Mouse (Mus musculus): ENCODE measurements around the gene Kmt2b. TPM values are rescaled to one million over a fixed set of nuclear protein-coding genes. Genes with fewer than 3 reads are reported as not detected.

Gene Kmt2b
- polyA plus RNA-seq, 1 experiment from 2014 or later: 3.3 TPM

DNA sequence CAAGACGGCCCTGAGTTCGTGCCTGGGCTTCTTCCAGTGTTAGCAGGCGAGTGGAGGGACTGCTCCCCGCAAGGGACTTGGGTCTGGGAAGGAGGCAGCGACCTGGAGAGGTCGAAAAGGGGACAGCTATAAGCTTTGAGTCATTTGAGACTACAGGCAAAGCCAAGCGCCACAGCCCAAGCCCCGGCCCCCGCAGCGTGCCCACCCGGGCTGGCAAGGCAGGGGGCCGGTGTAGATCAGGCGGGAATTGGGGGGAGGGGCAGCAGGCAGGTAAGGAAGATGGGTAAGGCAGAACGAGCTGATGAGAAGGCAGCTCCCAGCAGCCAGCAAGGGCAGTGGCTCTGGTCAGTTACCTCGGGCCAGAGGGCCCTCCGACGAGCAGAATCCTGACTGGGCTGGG, 62.1 kb downstream of the Kmt2b start:
- Histone ChIP-seq H3K27ac (replicated peaks) (no peak overlapping the region), H3K4me2 (replicated peaks; ENCODE audit: low read depth) (peak overlapping the region; percentile 33), H3K27me3 (ENCODE audit: control insufficient read depth, insufficient read depth, low read length) (no peaks in the 10 kb centered on the region), H3K9ac (ENCODE audit: low read length) (peak overlapping the region; percentile 31; the same call in 1 of the 2 replicates), H3K9me3 (ENCODE audit: control insufficient read depth, low read length) (no peaks in the 10 kb centered on the region), H3K4me1 (replicated peaks; ENCODE audit: control insufficient read depth, insufficient read depth) (no peaks in the 10 kb centered on the region), H3K4me3 (ENCODE audit: low read depth, low read length) (no peak overlapping the region), H3K36me3 (ENCODE audit: control insufficient read depth, insufficient read depth, low read length) (peaks cover 19% of the 10 kb centered on the region; the same call in 1 of the 2 replicates)
- no peak for TF ChIP-seq EP300 (optimal IDR thresholded peaks at IDR 0.05)
- TF ChIP-seq CTCF (IDR thresholded peaks at IDR 0.05; ENCODE audit: low read depth): no peak
- DNase-seq (ENCODE audit: low spot score): no peak
- no peak for ATAC-seq (ENCODE audit: low FRiP score, low TSS enrichment)
- WGBS: 30% methylated on average over 17 of the region's 17 CpGs

- peak overlapping the region; percentile 33 for H3K4me2 ChIP-seq (replicated peaks; ENCODE audit: low read depth)
- DNase-seq (ENCODE audit: low spot score) (no peak), ATAC-seq (ENCODE audit: low FRiP score, low TSS enrichment) (no peak)
- H3K4me3 ChIP-seq (ENCODE audit: low read depth, low read length): no peak overlapping the region
- H3K36me3 ChIP-seq (ENCODE audit: control insufficient read depth, insufficient read depth, low read length): peaks cover 19% of the 10 kb centered on the region; the same call in 1 of the 2 replicates
- H3K4me1 ChIP-seq (replicated peaks; ENCODE audit: control insufficient read depth, insufficient read depth): no peaks in the 10 kb centered on the region
- H3K27me3 ChIP-seq (ENCODE audit: control insufficient read depth, insufficient read depth, low read length): no peaks in the 10 kb centered on the region
- peak overlapping the region; percentile 31; the same call in 1 of the 2 replicates for H3K9ac ChIP-seq (ENCODE audit: low read length)
- 0 out of 2 replicates have a peak overlapping the region, but pooled peaks have one; percentile 8 for H3K27ac ChIP-seq (replicated peaks)
- no peaks in the 10 kb centered on the region for H3K9me3 ChIP-seq (ENCODE audit: control insufficient read depth, low read length)
- TF ChIP-seq CTCF (IDR thresholded peaks at IDR 0.05; ENCODE audit: low read depth) (no peak), EP300 (optimal IDR thresholded peaks at IDR 0.05) (no peak)
- WGBS: 29% methylated on average over 10 of the region's 10 CpGs
These were observed 62.6 kb downstream of the Kmt2b start for GRCm38 (mm10) chr7:30525954-30526353.

DNA sequence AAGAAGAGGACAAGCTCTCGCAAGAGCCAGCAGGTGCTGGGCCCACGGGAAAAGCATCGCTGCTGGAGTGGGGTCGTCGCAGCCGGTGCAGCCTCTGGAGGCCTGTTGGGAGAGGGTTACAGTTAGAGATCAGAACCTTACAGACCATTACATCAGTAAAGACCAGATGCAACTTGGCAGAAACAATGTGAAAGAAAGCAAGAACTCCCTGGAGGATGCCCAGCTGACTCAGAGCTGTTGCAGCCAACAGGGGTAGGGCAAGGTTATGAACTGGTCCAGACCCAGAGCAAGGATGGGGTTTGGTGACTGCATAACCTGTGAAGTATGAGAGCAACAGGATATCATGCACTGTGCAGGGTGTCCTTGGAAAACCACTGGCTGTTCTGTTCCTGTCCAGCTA, 64.0 kb downstream of the Kmt2b start:
- H3K9ac ChIP-seq (ENCODE audit: low read length): no peak overlapping the region
- no peaks in the 10 kb centered on the region for H3K4me1 ChIP-seq (replicated peaks; ENCODE audit: control insufficient read depth, insufficient read depth)
- H3K9me3 ChIP-seq (ENCODE audit: control insufficient read depth, low read length): no peaks in the 10 kb centered on the region
- H3K36me3 ChIP-seq (ENCODE audit: control insufficient read depth, insufficient read depth, low read length): peaks cover 12% of the 10 kb centered on the region; the same call in 1 of the 2 replicates
- H3K4me2 ChIP-seq (replicated peaks; ENCODE audit: low read depth): no peak overlapping the region
- no peak overlapping the region for H3K4me3 ChIP-seq (ENCODE audit: low read depth, low read length)
- WGBS: 74% methylated on average over 6 of the region's 6 CpGs
- ATAC-seq (ENCODE audit: low FRiP score, low TSS enrichment) (no peak), DNase-seq (ENCODE audit: low spot score) (no peak)
- no peak overlapping the region for H3K27ac ChIP-seq (replicated peaks)
- TF ChIP-seq CTCF (IDR thresholded peaks at IDR 0.05; ENCODE audit: low read depth) (no peak), EP300 (optimal IDR thresholded peaks at IDR 0.05) (no peak)
- H3K27me3 ChIP-seq (ENCODE audit: control insufficient read depth, insufficient read depth, low read length): no peaks in the 10 kb centered on the region

GRCm38 (mm10) chr7:30522871-30523270, 65.7 kb downstream of the Kmt2b start:
- Histone ChIP-seq H3K36me3 (ENCODE audit: control insufficient read depth, insufficient read depth, low read length) (peaks cover 12% of the 10 kb centered on the region; the same call in 1 of the 2 replicates), H3K27ac (replicated peaks) (no peak overlapping the region), H3K4me1 (replicated peaks; ENCODE audit: control insufficient read depth, insufficient read depth) (no peaks in the 10 kb centered on the region), H3K9ac (ENCODE audit: low read length) (no peak overlapping the region), H3K27me3 (ENCODE audit: control insufficient read depth, insufficient read depth, low read length) (no peaks in the 10 kb centered on the region), H3K4me3 (ENCODE audit: low read depth, low read length) (no peak overlapping the region), H3K9me3 (ENCODE audit: control insufficient read depth, low read length) (no peaks in the 10 kb centered on the region), H3K4me2 (replicated peaks; ENCODE audit: low read depth) (no peak overlapping the region)
- TF ChIP-seq CTCF (IDR thresholded peaks at IDR 0.05; ENCODE audit: low read depth): no peak
- TF ChIP-seq EP300 (optimal IDR thresholded peaks at IDR 0.05): no peak
- ATAC-seq (ENCODE audit: low FRiP score, low TSS enrichment): no peak
- no peak for DNase-seq (ENCODE audit: low spot score)
- WGBS: 95% methylated on average over 10 of the region's 10 CpGs

- H3K9me3 ChIP-seq (ENCODE audit: control insufficient read depth, low read length): no peaks in the 10 kb centered on the region
- H3K4me3 ChIP-seq (ENCODE audit: low read depth, low read length): no peak overlapping the region
- WGBS: 71% methylated on average over 5 of the region's 5 CpGs
- TF ChIP-seq EP300 (optimal IDR thresholded peaks at IDR 0.05): no peak
- H3K4me2 ChIP-seq (replicated peaks; ENCODE audit: low read depth): no peak overlapping the region
- no peak for DNase-seq (ENCODE audit: low spot score)
- no peaks in the 10 kb centered on the region for H3K27me3 ChIP-seq (ENCODE audit: control insufficient read depth, insufficient read depth, low read length)
- H3K4me1 ChIP-seq (replicated peaks; ENCODE audit: control insufficient read depth, insufficient read depth): no peaks in the 10 kb centered on the region
- no peak overlapping the region for H3K27ac ChIP-seq (replicated peaks)
- ATAC-seq (ENCODE audit: low FRiP score, low TSS enrichment): no peak
- H3K9ac ChIP-seq (ENCODE audit: low read length): no peak overlapping the region
- 0 out of 2 replicates have a peak, but pooled peaks cover 9% of the 10 kb centered on the region for H3K36me3 ChIP-seq (ENCODE audit: control insufficient read depth, insufficient read depth, low read length)
These were observed 67.7 kb downstream of the Kmt2b start for GRCm38 (mm10) chr7:30520856-30521255.

- 71% methylated on average over 4 of the region's 4 CpGs for WGBS
These were observed 68.1 kb downstream of the Kmt2b start for GRCm38 (mm10) chr7:30520396-30520795.

More at GRCm38 (mm10) chr7:30520396-30520795, 68.1 kb downstream of the Kmt2b start:
- Histone ChIP-seq H3K9ac (ENCODE audit: low read length) (no peak overlapping the region), H3K9me3 (ENCODE audit: control insufficient read depth, low read length) (no peaks in the 10 kb centered on the region), H3K27ac (replicated peaks) (no peak overlapping the region), H3K4me2 (replicated peaks; ENCODE audit: low read depth) (no peak overlapping the region), H3K27me3 (ENCODE audit: control insufficient read depth, insufficient read depth, low read length) (no peaks in the 10 kb centered on the region), H3K36me3 (ENCODE audit: control insufficient read depth, insufficient read depth, low read length) (0 out of 2 replicates have a peak, but pooled peaks cover 7% of the 10 kb centered on the region), H3K4me1 (replicated peaks; ENCODE audit: control insufficient read depth, insufficient read depth) (no peaks in the 10 kb centered on the region), H3K4me3 (ENCODE audit: low read depth, low read length) (no peak overlapping the region)
- TF ChIP-seq CTCF (IDR thresholded peaks at IDR 0.05; ENCODE audit: low read depth) (no peak), EP300 (optimal IDR thresholded peaks at IDR 0.05) (no peak)
- DNase-seq (ENCODE audit: low spot score) (no peak), ATAC-seq (ENCODE audit: low FRiP score, low TSS enrichment) (no peak; the same call in 1 of the 2 replicates)

Small RNA genes lying within 50 kb of the gene (microRNA-seq; reads per million reads assigned to microRNA genes)
- 2.6 reads per million for gene Gm38670
- not detected for gene Mir3569

Other genes starting within 250 kb of the Kmt2b start
- gene Lrfn3, start 226.0 kb downstream of the Kmt2b start, polyA plus RNA-seq (2015; fragmentation: Nextera tagmentation; extraction: Ambion mirVana): 2.9 and 3.3 TPM in 2 replicates
- gene Tyrobp, start 175.0 kb downstream of the Kmt2b start, polyA plus RNA-seq (2015; fragmentation: Nextera tagmentation; extraction: Ambion mirVana): 66.6 and 71.0 TPM in 2 replicates
- gene Hcst, start 168.9 kb downstream of the Kmt2b start, polyA plus RNA-seq (2015; fragmentation: Nextera tagmentation; extraction: Ambion mirVana): 3.2 and 3.7 TPM in 2 replicates
- gene Nfkbid, start 167.0 kb downstream of the Kmt2b start, polyA plus RNA-seq (2015; fragmentation: Nextera tagmentation; extraction: Ambion mirVana): 1.1 TPM in 2 replicates
- 21.7 and 24.1 TPM in 2 replicates for gene Aplp1, start 143.2 kb downstream of the Kmt2b start, polyA plus RNA-seq (2015; fragmentation: Nextera tagmentation; extraction: Ambion mirVana)
- gene Kirrel2, start 131.0 kb downstream of the Kmt2b start, polyA plus RNA-seq (2015; fragmentation: Nextera tagmentation; extraction: Ambion mirVana): 0.18 TPM in 2 replicates
- 0.16 and 0.25 TPM in 2 replicates for gene Nphs1, start 130.4 kb downstream of the Kmt2b start, polyA plus RNA-seq (2015; fragmentation: Nextera tagmentation; extraction: Ambion mirVana)
- 0.42 and 0.68 TPM in 2 replicates for gene Prodh2, start 95.1 kb downstream of the Kmt2b start, polyA plus RNA-seq (2015; fragmentation: Nextera tagmentation; extraction: Ambion mirVana)
- gene Arhgap33, start 53.7 kb downstream of the Kmt2b start, polyA plus RNA-seq (2015; fragmentation: Nextera tagmentation; extraction: Ambion mirVana): 1.5 and 1.6 TPM in 2 replicates
- gene Hspb6, start 36.5 kb downstream of the Kmt2b start, polyA plus RNA-seq (2015; fragmentation: Nextera tagmentation; extraction: Ambion mirVana): 66.4 and 75.7 TPM in 2 replicates
- 2.2 and 2.3 TPM in 2 replicates for gene Proser3, start 36.4 kb downstream of the Kmt2b start, polyA plus RNA-seq (2015; fragmentation: Nextera tagmentation; extraction: Ambion mirVana)
- gene Lin37, start 28.9 kb downstream of the Kmt2b start, polyA plus RNA-seq (2015; fragmentation: Nextera tagmentation; extraction: Ambion mirVana): 30.2 and 30.9 TPM in 2 replicates
- 60.5 and 63.9 TPM in 2 replicates for gene U2af1l4, start 25.4 kb downstream of the Kmt2b start, polyA plus RNA-seq (2015; fragmentation: Nextera tagmentation; extraction: Ambion mirVana)
- gene Gm49396, start 25.4 kb downstream of the Kmt2b start, polyA plus RNA-seq (2015; fragmentation: Nextera tagmentation; extraction: Ambion mirVana): 2.5 and 2.6 TPM in 2 replicates
- 185 and 197 TPM in 2 replicates for gene Psenen, start 25.1 kb downstream of the Kmt2b start, polyA plus RNA-seq (2015; fragmentation: Nextera tagmentation; extraction: Ambion mirVana)
- gene Igflr1, start 23.3 kb downstream of the Kmt2b start, polyA plus RNA-seq (2015; fragmentation: Nextera tagmentation; extraction: Ambion mirVana): 1.3 and 1.4 TPM in 2 replicates
- 1.6 and 1.8 TPM in 2 replicates for gene Zbtb32, start 10.2 kb upstream of the Kmt2b start, polyA plus RNA-seq (2015; fragmentation: Nextera tagmentation; extraction: Ambion mirVana)
- gene Upk1a, start 24.1 kb upstream of the Kmt2b start, polyA plus RNA-seq (2015; fragmentation: Nextera tagmentation; extraction: Ambion mirVana): 0.71 and 0.92 TPM in 2 replicates
- gene Cox6b1, start 37.4 kb upstream of the Kmt2b start, polyA plus RNA-seq (2015; fragmentation: Nextera tagmentation; extraction: Ambion mirVana): 1,340 and 1,422 TPM in 2 replicates
- not detected in 2 replicates for gene Etv2, start 47.1 kb upstream of the Kmt2b start, polyA plus RNA-seq (2015; fragmentation: Nextera tagmentation; extraction: Ambion mirVana)
- 88.1 and 93.2 TPM in 2 replicates for gene Rbm42, start 61.6 kb upstream of the Kmt2b start, polyA plus RNA-seq (2015; fragmentation: Nextera tagmentation; extraction: Ambion mirVana)
- gene Haus5, start 76.3 kb upstream of the Kmt2b start, polyA plus RNA-seq (2015; fragmentation: Nextera tagmentation; extraction: Ambion mirVana): 10.8 and 11.7 TPM in 2 replicates
- 0.21 TPM in 1 of 2 replicates, not detected in the other for gene Pmis2, start 82.9 kb upstream of the Kmt2b start, polyA plus RNA-seq (2015; fragmentation: Nextera tagmentation; extraction: Ambion mirVana)
- gene 2200002J24Rik, start 110.2 kb upstream of the Kmt2b start, polyA plus RNA-seq (2015; fragmentation: Nextera tagmentation; extraction: Ambion mirVana): 54.4 and 61.2 TPM in 2 replicates
- gene Atp4a, start 123.5 kb upstream of the Kmt2b start, polyA plus RNA-seq (2015; fragmentation: Nextera tagmentation; extraction: Ambion mirVana): 601 and 695 TPM in 2 replicates
- gene Tmem147, start 140.8 kb upstream of the Kmt2b start, polyA plus RNA-seq (2015; fragmentation: Nextera tagmentation; extraction: Ambion mirVana): 210 and 221 TPM in 2 replicates
- 0.27 and 0.30 TPM in 2 replicates for gene Gapdhs, start 155.0 kb upstream of the Kmt2b start, polyA plus RNA-seq (2015; fragmentation: Nextera tagmentation; extraction: Ambion mirVana)
- 438 and 453 TPM in 2 replicates for gene Sbsn, start 162.7 kb upstream of the Kmt2b start, polyA plus RNA-seq (2015; fragmentation: Nextera tagmentation; extraction: Ambion mirVana)
- 1,959 and 2,038 TPM in 2 replicates for gene Dmkn, start 175.0 kb upstream of the Kmt2b start, polyA plus RNA-seq (2015; fragmentation: Nextera tagmentation; extraction: Ambion mirVana)
- 12,744 and 13,054 TPM in 2 replicates for gene Krtdap, start 199.2 kb upstream of the Kmt2b start, polyA plus RNA-seq (2015; fragmentation: Nextera tagmentation; extraction: Ambion mirVana)
- gene Ffar2, start 235.0 kb upstream of the Kmt2b start, polyA plus RNA-seq (2015; fragmentation: Nextera tagmentation; extraction: Ambion mirVana): 1.7 TPM in 2 replicates